Mouse (Mus musculus): Measurements from ENCODE around the gene Ppib. TPM values are rescaled to one million over a fixed set of nuclear protein-coding genes. Genes with fewer than 3 reads are reported as not detected.
A peak's percentile ranks its signal among the peaks of the same experiment; 100 is the strongest.

Gene Ppib
- total RNA-seq, 2 experiments from 2014 or later, result 182 to 184 TPM

GRCm38 (mm10) chr9:66069583-66069982 lies 9.6 kb downstream of the Ppib start, which contains the start of gene Snx22:
Snx22 (minus strand) TSS chr9:66069719.
- intact Hi-C loops (cut with DNase I), result no loop called here
- DNase-seq (ENCODE audit: low spot score in 2 of 2), result peak; percentile 58 to 66

GRCm38 (mm10) chr9:66070151-66070550 lies 10.1 kb downstream of the Ppib start:
- intact Hi-C loops (cut with DNase I), result no loop called here
- DNase-seq (ENCODE audit: low spot score in 2 of 2), result no peak

- no peak for DNase-seq (ENCODE audit: low spot score in 2 of 2)
- intact Hi-C loops (cut with DNase I), result no loop called here
Observed at GRCm38 (mm10) chr9:66072754-66073153, 12.7 kb downstream of the Ppib start.

- DNase-seq (ENCODE audit: low spot score in 2 of 2), result no peak
- intact Hi-C loops (cut with DNase I), result no loop called here
Observed at GRCm38 (mm10) chr9:66078072-66078471, 18.1 kb downstream of the Ppib start.

GRCm38 (mm10) chr9:66078493-66078892 lies 18.5 kb downstream of the Ppib start:
- DNase-seq (ENCODE audit: low spot score in 2 of 2), result peak in 1 of 2 experiments; percentile 32
- intact Hi-C loops (cut with DNase I), result no loop called here

- intact Hi-C loops (cut with DNase I), result no loop called here
- DNase-seq (ENCODE audit: low spot score in 2 of 2), result no peak
Observed at GRCm38 (mm10) chr9:66080804-66081459, 20.9 kb downstream of the Ppib start.

GRCm38 (mm10) chr9:66081999-66082398 lies 22.0 kb downstream of the Ppib start:
- intact Hi-C loops (cut with DNase I), result no loop called here
- no peak for DNase-seq (ENCODE audit: low spot score in 2 of 2)

GRCm38 (mm10) chr9:66084171-66084570 lies 24.1 kb downstream of the Ppib start:
- intact Hi-C loops (cut with DNase I), result no loop called here
- no peak for DNase-seq (ENCODE audit: low spot score in 2 of 2)

GRCm38 (mm10) chr9:66087062-66087461 lies 27.0 kb downstream of the Ppib start:
- no peak for DNase-seq (ENCODE audit: low spot score in 2 of 2)
- intact Hi-C loops (cut with DNase I), result loop anchor here (5.0 kb wide), 1 partner anchor 60 kb away; no protein-coding TSS in a partner anchor

GRCm38 (mm10) chr9:66088411-66088810 lies 28.4 kb downstream of the Ppib start:
- intact Hi-C loops (cut with DNase I), result loop anchor here (5.0 kb wide), 1 partner anchor 61 kb away; no protein-coding TSS in a partner anchor

GRCm38 (mm10) chr9:66090593-66091244 lies 30.7 kb downstream of the Ppib start:
- DNase-seq (ENCODE audit: low spot score in 2 of 2), result no peak
- intact Hi-C loops (cut with DNase I), result no loop called here

More at GRCm38 (mm10) chr9:66088411-66088810, 28.4 kb downstream of the Ppib start:
- DNase-seq (ENCODE audit: low spot score in 2 of 2), result peak; percentile 55 to 60

- intact Hi-C loops (cut with DNase I), result no loop called here
- no peak for DNase-seq (ENCODE audit: low spot score in 2 of 2)
Observed at GRCm38 (mm10) chr9:66091327-66092231, 31.6 kb downstream of the Ppib start.

- no peak for DNase-seq (ENCODE audit: low spot score in 2 of 2)
- intact Hi-C loops (cut with DNase I), result no loop called here
Observed at GRCm38 (mm10) chr9:66092664-66093063, 32.6 kb downstream of the Ppib start.

GRCm38 (mm10) chr9:66101577-66101976 lies 41.6 kb downstream of the Ppib start:
- peak in 1 of 2 experiments; percentile 48 for DNase-seq (ENCODE audit: low spot score in 2 of 2)
- intact Hi-C loops (cut with DNase I), result no loop called here

GRCm38 (mm10) chr9:66102668-66103067 lies 42.6 kb downstream of the Ppib start:
- intact Hi-C loops (cut with DNase I), result no loop called here
- DNase-seq (ENCODE audit: low spot score in 2 of 2), result peak in 1 of 2 experiments; percentile 60

- DNase-seq (ENCODE audit: low spot score in 2 of 2), result no peak
- intact Hi-C loops (cut with DNase I), result no loop called here
Observed at GRCm38 (mm10) chr9:66104601-66105000, 44.6 kb downstream of the Ppib start.

- intact Hi-C loops (cut with DNase I), result no loop called here
- DNase-seq (ENCODE audit: low spot score in 2 of 2), result no peak
Observed at GRCm38 (mm10) chr9:66105168-66105567, 45.1 kb downstream of the Ppib start.

GRCm38 (mm10) chr9:66109574-66109973 lies 49.6 kb downstream of the Ppib start:
- intact Hi-C loops (cut with DNase I), result no loop called here
- DNase-seq (ENCODE audit: low spot score in 2 of 2), result no peak

GRCm38 (mm10) chr9:66110126-66110525 lies 50.1 kb downstream of the Ppib start:
- DNase-seq (ENCODE audit: low spot score in 2 of 2), result no peak
- intact Hi-C loops (cut with DNase I), result no loop called here
